Mouse (Mus musculus) MEL-GATA-1-ER (cell line): ENCODE results near the gene Fggy.
A peak's percentile ranks its signal among the peaks of the same experiment; 100 is the strongest.

Experiments used
- DNase-seq: peaks from one replicate; pipeline ENCODE4 v3.0.0-alpha.2; 2012; ENCODE audit warnings: low read depth; ENCODE audit errors: extremely low read depth

Gene Fggy

DNA sequence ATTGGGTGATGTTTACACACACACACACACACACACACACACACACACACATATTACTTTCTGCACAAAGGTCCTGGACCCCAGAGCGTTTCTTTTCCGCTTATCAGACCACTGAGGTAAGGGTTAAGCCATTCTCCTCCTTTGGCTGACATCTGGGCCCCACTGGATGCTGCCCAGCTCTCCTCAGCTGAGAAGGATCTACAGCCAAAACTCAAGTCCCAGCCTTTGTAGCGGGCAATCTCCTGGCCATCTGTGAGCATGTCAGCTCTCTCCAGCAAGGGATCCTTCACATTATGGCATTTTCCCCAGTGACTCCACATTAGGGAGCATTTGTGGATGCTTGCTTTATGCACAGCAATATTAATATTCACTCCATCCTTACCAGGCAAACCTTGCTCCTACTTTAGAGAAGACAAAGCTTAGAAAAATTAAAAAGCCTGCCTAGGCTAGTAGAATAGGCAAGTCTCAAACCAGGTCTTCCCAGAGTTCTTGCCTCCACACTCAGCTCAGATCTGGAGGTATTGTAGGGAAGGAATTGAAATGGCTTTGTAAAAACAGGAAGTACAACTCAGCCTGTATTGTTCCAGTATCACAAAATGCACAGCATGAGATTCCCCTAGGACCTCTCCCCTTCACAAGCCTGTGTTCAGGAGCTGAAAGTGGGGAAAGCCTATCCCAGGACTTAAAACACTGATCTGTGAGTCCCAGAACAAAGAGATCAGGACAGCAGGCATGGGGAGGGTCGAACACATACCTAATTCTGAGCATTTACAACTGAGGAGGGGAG is 342.8 kb downstream of the Fggy start:
- no peak for DNase-seq

GRCm38 (mm10) chr4:95900815-95901214 is 343.5 kb downstream of the Fggy start:
- DNase-seq: no peak

DNA sequence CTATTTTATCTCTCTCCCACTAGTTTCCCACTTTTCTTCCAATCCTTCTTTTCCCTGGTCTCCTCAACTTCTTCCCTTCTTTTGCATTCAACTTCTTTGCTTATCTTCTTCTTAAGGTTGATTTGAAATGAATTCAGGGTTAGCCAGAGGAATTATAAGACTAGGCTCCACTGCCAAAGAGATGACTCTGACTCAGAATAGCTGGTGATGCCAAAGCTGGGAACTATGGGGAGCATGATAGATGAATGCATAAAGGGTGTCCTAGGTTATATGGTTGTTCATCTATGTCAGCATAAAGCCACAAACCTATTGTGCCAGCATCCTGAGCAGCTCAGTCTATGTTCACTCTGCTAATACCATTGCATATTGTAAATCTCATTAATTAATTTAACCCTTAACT is 348.8 kb downstream of the Fggy start:
- DNase-seq: no peak

GRCm38 (mm10) chr4:95909689-95910654 is 352.7 kb downstream of the Fggy start:
- no peak for DNase-seq

GRCm38 (mm10) chr4:95913026-95913425 is 355.7 kb downstream of the Fggy start:
- no peak for DNase-seq

GRCm38 (mm10) chr4:95915628-95916579 is 358.6 kb downstream of the Fggy start:
- DNase-seq: no peak

DNA sequence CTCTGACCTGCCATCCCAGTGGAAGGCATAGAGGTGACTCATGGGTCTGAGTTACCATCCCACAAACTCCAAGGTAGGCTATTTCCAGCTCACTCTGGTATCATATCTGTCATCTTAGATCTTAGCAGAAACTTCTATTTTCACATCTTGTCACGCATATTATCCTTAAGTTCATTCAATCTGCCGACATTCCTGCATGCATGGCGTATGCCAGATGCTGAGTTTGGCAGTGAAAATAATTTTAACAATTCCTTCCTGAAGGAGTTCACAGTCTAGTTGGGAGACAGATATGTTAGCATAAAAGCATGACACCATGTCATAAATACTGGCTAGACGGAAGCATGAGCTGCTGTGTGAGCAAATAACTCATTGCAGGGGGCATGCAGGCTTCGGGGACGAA is 360.4 kb downstream of the Fggy start:
- no peak for DNase-seq

GRCm38 (mm10) chr4:95920448-95920847 is 363.1 kb downstream of the Fggy start:
- DNase-seq: no peak

- peak; percentile 14 for DNase-seq
These were observed 367.2 kb downstream of the Fggy start for GRCm38 (mm10) chr4:95924210-95925184.

GRCm38 (mm10) chr4:95928846-95929245 is 371.5 kb downstream of the Fggy start:
- no peak for DNase-seq

DNA sequence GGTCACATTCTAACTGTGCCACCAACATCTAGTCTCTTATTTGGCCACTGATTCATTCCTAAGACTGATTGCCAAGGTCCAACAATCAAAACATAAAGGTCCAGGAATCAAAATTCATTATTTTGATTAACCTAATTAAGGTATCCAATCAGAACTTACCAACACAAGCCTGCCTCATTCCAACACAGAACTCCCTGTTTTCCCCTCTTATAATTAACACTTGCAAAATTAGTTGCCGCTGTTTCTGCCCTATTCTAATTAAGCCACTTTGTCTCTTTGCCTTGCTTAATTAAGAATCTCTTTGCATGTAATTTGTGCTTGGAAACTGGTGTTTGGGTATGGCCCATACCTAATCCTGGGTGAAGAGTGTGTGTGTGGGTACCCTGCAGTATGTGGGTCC is 372.6 kb downstream of the Fggy start:
- no peak for DNase-seq

- DNase-seq: no peak
These were observed 374.0 kb downstream of the Fggy start for GRCm38 (mm10) chr4:95931331-95931730.

GRCm38 (mm10) chr4:95933801-95934356 is 376.6 kb downstream of the Fggy start:
- DNase-seq: no peak

- DNase-seq: no peak
These were observed 377.2 kb downstream of the Fggy start for GRCm38 (mm10) chr4:95934384-95935035.

- no peak for DNase-seq
These were observed 381.4 kb downstream of the Fggy start for GRCm38 (mm10) chr4:95938701-95939100.

GRCm38 (mm10) chr4:95947896-95948295 is 390.6 kb downstream of the Fggy start:
- DNase-seq: no peak

DNA sequence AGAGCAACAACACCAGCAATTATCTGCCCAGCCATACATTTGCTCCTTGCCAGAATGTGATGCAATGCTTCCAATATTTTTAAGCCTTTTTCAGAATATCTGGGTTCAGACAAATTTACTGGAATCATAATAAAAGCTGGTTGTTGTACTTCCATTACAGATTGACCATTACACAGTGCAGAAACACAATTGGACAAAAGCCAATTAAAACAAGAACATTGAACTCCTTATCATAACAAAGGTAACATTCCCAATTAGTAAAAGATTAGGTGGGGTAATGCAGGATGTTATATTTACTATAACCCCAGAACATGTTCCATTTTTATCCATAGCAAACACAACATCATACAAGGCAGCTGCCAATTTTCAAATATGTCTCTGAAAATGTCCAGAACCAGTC is 396.0 kb downstream of the Fggy start:
- no peak for DNase-seq

GRCm38 (mm10) chr4:95966928-95967724 is 409.8 kb downstream of the Fggy start, which contains the start of gene Hook1:
TSS of gene Hook1 (plus strand) at chr4:95967240.
- DNase-seq: no peak
